ENCODE assay signal across 11 mouse cellular contexts in the genomic region with DNA sequence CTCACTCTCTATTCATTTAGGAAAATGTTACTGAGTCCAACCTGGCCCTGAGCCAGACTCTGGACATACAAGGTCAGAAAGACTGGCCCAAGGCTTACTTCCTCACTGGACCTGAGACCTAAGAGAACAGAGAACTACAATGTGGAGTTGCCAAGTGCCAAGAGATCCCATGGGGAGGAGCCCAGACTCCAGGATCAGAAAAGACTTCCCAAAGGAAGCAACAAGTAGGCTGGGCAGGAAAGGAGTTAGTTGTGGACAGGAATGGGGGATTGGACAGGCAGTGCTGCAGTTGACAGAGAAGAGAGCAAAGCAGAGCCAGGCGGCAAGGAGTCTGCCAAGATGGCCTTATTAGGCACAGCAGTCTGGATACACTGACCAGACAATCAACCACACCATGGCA. TPM values are rescaled to one million over a fixed set of nuclear protein-coding genes. Genes with fewer than 3 reads are reported as not detected.
DNase-seq lines count a peak whose midpoint lies in the region; ATAC-seq lines count a peak whose summit lies in the region.
"Had no signal": no experiment of that assay in that cellular context is flagged by ENCODE, and none has a peak within 500 bp of the region (broad histone marks: within the 10 kb centered on the region; RNA-seq: fewer than 3 reads in every experiment).

No protein-coding gene starts in this region.

- 58% methylated on average over 1 of the region's 1 CpGs for WGBS in kidney, embryonic 14.5 days
- 71% methylated on average over 1 of the region's 1 CpGs for WGBS in midbrain, embryonic 15.5 days

- no peak overlapping the region for H3K4me2 ChIP-seq in kidney, embryonic 14.5 days (replicated peaks; ENCODE audit: low read depth, low read length)
- H3K4me2 ChIP-seq in midbrain, embryonic 15.5 days = no peak overlapping the region
- H3K4me2 ChIP-seq: embryonic facial prominence, embryonic 12.5 days; liver, embryonic 15.5 days had no signal

- DNase-seq in kidney, adult 11 months = peak; percentile 81
- DNase-seq in brain, adult 2 months (ENCODE audit: low read depth, low spot score) = peak; percentile 62
- DNase-seq in heart, postnatal 25 days (ENCODE audit: low spot score) = peak; percentile 75
- peak; percentile 90 for DNase-seq in lung, postnatal 36 days
- no peak for DNase-seq in right cerebral cortex, postnatal 25 days
- DNase-seq in spleen, postnatal 4 days (ENCODE audit: low spot score in 2 of 2) = no peak
- DNase-seq: thymus, postnatal 4 days had no signal

- intact Hi-C loops in heart, postnatal 25 days (cut with DNase I) = no loop called here

- H3K9ac ChIP-seq in kidney, embryonic 14.5 days (ENCODE audit: low read depth, low read length) = no peak overlapping the region
- H3K9ac ChIP-seq in midbrain, embryonic 15.5 days = no peak overlapping the region
- H3K9ac ChIP-seq: embryonic facial prominence, embryonic 12.5 days; liver, embryonic 15.5 days had no signal

- H3K4me1 ChIP-seq in kidney, embryonic 14.5 days (ENCODE audit: control insufficient read depth, insufficient read depth, low read length) = peaks cover 10% of the 10 kb centered on the region; the same call in 1 of the 2 replicates
- 0 out of 2 replicates have a peak, but pooled peaks cover 4% of the 10 kb centered on the region for H3K4me1 ChIP-seq in midbrain, embryonic 15.5 days
- H3K4me1 ChIP-seq: embryonic facial prominence, embryonic 12.5 days had no signal

- H3K36me3 ChIP-seq in kidney, embryonic 14.5 days (ENCODE audit: control insufficient read depth, insufficient read depth, low read length) = no peaks in the 10 kb centered on the region
- no peaks in the 10 kb centered on the region for H3K36me3 ChIP-seq in midbrain, embryonic 15.5 days (replicated peaks)
- H3K36me3 ChIP-seq: embryonic facial prominence, embryonic 12.5 days; liver, embryonic 15.5 days had no signal

- H3K4me3 ChIP-seq in kidney, embryonic 14.5 days (ENCODE audit: low read length) = no peak overlapping the region
- no peak overlapping the region for H3K4me3 ChIP-seq in midbrain, embryonic 15.5 days
- H3K4me3 ChIP-seq: embryonic facial prominence, embryonic 12.5 days; liver, embryonic 15.5 days had no signal

- no peaks in the 10 kb centered on the region for H3K9me3 ChIP-seq in kidney, embryonic 14.5 days (ENCODE audit: control insufficient read depth, low read length)
- no peaks in the 10 kb centered on the region for H3K9me3 ChIP-seq in midbrain, embryonic 15.5 days
- H3K9me3 ChIP-seq: embryonic facial prominence, embryonic 12.5 days; liver, embryonic 15.5 days had no signal

- H3K27ac ChIP-seq in kidney, embryonic 14.5 days (ENCODE audit: low read depth, low read length) = no peak overlapping the region
- no peak overlapping the region for H3K27ac ChIP-seq in midbrain, embryonic 15.5 days
- H3K27ac ChIP-seq: embryonic facial prominence, embryonic 12.5 days; liver, embryonic 15.5 days had no signal

- no peak for ATAC-seq in kidney, embryonic 14.5 days (ENCODE audit: low FRiP score, low TSS enrichment)
- no peak for ATAC-seq in midbrain, embryonic 15.5 days (replicated peaks)

- H3K27me3 ChIP-seq in kidney, embryonic 14.5 days (ENCODE audit: control insufficient read depth, insufficient read depth, low read length) = no peaks in the 10 kb centered on the region
- H3K27me3 ChIP-seq in midbrain, embryonic 15.5 days (replicated peaks) = no peaks in the 10 kb centered on the region
- H3K27me3 ChIP-seq: embryonic facial prominence, embryonic 12.5 days; liver, embryonic 15.5 days had no signal

RNA-seq across cellular contexts. Expression of a gene that starts 13.8 kb away (rescaled TPM):
- 13.6 and 20.6 TPM in 2 replicates for polyA plus RNA-seq in kidney, embryonic 14.5 days (2014; fragmentation: Nextera tagmentation; extraction: Ambion mirVana)
- 10 to 100 TPM; 17.4 to 19.1 TPM for total RNA-seq in heart, postnatal 25 days (2021)
- 40.4 and 41.8 TPM in 2 replicates for polyA plus RNA-seq in midbrain, embryonic 15.5 days (2015; fragmentation: Nextera tagmentation; extraction: Ambion mirVana)

Comparison
In these comparisons a context has a peak if more than half of its experiments do, and no peak if none do; other contexts are left out.
1. DNase-seq: peak in kidney, adult 11 months (single experiment), brain, adult 2 months (single experiment), heart, postnatal 25 days (single experiment) and lung, postnatal 36 days (single experiment); none in right cerebral cortex, postnatal 25 days (single experiment) and spleen, postnatal 4 days (0 of 2).